Mouse (Mus musculus): ENCODE measurements around the gene Dnajc10.
A peak's percentile ranks its signal among the peaks of the same experiment; 100 is the strongest.

Dnajc10 gene

DNA sequence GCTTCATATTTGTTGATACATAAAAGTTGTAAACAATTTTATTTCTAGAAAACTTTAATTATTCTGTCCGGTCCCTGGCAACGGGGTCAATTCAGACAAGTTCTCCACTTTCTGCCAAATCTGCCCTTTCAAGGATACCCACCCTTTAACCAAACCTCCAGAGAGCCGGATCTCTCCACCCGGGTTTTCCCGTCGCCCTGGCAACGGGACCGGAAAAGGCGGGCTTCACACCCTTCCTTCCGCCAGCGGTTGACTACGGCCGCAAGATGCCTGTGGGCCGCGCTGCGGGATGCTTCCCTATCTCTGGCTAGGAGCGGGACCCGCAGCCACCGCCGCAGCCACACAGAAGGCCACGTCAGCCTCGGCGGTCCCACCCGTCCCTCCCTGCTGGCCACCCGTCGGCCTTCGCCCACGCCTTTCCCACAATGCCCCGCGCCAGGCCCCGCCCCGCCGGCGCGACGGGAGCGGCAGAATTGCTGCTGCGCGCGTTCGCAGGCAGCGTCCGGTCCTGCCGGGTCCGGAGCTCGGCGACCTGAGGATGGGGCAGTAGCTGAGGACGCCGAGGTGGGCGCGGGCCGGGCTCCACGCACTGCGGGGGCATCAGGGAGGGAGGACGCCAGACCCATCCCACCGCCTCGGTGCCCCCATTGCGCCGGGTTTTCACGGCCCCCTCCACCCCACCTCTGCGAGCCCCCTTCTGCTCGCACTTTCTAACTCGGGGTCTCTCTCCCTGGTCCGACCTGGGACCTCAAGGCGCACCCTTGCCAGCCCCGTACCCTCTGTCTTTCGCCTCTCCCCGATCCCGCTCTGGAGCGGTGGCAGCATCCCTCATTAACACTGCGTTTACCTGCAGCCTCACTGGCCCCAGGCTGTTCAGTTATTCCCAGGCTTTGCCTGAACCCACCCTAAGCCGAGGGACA, at the start of gene Dnajc10:
TSS of gene Dnajc10 (plus strand) at position 225 of the 920 bp plus-strand sequence.
- DNase-seq (ENCODE audit: low read depth, low spot score), result peak; percentile 69

DNA sequence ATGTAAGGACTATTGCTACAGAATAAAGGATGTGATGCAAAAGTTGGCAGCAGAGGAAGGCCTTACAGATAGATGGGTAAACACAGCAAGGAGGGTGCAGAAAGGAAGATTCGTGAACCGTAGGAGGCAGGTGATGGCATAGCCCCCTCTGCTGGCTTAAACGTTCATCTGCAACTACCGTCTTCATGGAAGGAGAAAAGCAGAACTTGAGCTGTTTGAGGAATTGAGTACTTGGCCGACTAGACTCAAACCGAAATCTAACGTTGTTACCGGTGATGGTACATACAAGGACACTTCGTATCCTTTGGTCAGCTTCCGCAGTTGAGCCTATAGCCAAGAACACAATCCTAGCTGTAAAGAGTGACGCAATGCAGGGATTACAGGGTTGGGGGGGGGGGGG, 48.4 kb upstream of the Dnajc10 start:
- DNase-seq (ENCODE audit: low read depth, low spot score), result peak; percentile 23

DNA sequence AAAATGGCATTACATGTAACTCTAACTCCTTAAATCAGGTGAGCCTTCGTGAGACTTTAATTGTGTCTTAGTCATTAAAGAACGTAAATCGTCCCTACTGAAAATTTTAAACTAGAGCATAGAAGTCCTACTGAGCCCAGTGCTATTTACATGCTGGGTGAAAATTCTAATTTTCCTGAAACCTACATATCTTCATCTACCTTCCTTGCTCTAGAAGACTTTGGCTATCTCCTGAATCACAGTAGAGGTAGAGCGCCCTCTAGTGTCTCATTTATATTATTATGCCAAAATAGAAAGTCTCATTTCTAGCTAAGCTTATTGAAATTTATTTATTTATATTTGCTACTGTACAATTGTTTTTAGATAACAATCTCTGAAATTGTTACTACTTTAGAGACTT, 47.2 kb upstream of the Dnajc10 start:
- DNase-seq (ENCODE audit: low read depth, low spot score), result peak; percentile 8

DNA sequence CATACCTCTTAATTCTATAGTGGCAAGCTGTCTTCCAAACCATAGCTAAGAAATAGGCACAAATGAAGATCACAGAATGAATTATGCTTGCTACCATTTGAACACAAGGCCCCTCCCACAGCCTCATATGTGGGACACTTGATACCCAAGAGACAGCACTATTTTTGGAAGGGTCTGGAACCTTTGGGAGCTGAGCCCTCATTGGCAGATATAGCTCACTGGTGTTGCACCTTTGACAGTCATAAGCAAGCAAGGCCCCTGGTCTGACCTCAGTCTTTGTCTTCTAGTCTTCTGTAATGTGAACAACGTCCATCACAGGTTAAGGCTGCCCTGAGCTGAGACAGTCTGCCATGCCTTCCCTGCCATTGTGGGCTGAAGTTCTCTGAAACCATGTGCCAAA, 43.8 kb upstream of the Dnajc10 start:
- no peak for DNase-seq (ENCODE audit: low read depth, low spot score)

DNA sequence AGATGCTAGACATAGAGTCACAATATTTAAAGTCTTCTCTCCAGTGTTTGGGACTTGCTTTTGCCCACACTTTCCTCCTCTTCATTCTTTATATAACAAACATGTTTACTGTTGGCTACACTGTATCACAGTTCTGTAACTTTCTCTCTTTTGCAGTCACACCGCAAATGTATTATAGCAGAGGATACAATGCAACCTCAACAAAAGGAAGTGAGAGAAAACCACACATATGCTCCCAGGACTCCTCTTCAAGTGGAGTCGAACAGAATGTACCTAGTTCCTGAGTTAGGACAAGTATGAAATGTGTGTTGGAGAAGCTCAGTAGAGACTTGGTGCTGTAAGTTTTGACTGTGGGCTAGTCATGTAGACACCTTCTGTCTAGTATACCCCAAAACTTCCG, 42.2 kb upstream of the Dnajc10 start:
- DNase-seq (ENCODE audit: low read depth, low spot score), result no peak

DNA sequence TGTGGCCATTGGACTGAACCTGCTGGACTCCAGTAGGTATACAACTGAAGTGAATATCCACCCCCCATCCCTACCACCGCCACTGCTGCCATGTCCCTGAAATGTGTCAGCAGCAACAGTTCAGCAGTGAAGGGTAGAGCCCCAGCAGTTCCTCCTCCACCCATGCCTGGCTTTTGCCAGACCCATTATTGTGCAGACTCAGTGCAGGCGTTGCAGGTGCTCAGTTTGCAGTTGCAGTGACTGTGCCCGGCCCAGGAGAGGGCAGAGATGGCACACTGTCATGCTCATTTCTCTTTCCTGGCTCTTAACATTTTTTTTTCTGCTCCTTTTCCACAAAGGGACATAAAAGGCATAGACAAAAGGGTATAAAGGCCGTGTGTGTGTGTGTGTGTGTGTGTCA, 41.5 kb upstream of the Dnajc10 start:
- no peak for DNase-seq (ENCODE audit: low read depth, low spot score)

DNA sequence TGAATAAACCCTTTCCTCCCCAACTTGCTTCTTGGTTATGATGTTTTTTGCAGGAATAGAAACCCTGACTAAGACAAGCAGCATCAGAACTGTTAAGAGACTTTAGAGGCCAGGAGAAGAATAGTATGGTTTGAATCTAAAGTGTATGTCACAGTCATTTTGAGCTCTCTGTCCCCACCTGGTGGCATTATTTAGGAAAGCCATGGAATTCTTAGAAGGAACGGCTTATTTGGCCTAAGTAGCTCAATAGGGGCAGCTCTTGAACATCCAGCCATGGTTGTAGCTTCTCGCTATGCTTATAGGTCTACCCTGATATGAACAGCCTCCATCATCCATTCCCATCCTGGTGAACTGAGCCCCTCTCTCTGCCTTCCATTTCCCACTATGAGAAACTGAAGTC, 40.1 kb upstream of the Dnajc10 start:
- peak; percentile 6 for DNase-seq (ENCODE audit: low read depth, low spot score)

DNA sequence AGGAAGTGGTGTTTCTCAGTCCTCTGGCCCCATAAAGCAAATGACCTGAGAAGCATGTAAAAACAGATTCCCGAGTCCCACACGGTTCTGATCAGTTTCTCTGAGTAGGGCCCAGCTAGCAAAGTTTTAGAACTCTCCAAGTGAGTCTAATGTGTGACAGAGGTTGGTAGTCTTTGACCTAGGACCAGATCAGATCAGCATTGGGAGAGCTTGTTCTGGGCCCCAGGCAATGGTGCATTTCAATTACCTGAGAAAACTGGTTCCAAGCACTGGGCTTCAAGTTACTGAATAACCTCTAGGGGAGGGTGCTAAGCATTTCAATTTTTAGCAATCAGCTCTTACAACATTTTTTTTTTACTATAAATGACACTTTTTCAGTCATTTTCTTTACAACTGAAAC, 33.1 kb upstream of the Dnajc10 start:
- DNase-seq (ENCODE audit: low read depth, low spot score), result no peak

DNA sequence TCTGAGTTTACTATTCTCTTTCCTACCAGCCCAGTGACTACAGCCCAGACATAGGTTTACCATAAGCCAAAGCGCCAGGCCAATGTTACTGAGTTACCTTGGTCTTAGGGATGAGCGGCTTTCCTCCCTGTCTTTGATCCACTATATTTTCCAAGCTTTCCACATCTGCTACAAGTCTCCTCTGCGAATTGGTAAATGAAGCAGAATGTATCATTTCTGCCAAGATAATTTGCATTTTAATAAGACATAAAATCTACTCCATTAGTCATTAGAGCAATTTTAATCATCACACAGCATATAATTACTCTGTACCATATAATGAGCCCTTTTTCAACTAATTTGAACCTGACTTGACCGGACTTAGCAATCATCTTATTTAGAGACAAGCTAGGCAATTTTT, 28.9 kb upstream of the Dnajc10 start:
- DNase-seq (ENCODE audit: low read depth, low spot score), result no peak

DNA sequence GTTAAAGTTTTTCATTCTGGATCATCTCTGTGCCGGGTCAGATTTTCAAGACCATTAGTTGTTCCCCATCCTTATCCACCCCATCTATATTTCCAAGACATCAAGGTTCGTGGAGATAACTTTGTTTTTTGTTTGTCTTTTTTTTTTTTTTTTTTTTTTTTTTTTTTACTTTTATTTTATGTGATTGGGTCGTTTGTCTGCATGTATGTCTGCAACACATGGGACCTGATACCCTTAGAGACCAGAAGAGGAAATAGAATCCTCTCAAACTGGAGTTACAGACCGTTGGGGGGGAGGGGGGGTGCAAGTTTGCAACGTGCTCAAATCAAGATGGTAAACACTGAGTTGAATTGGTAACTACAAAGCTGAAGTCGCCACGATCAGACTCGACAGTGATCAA, 23.1 kb upstream of the Dnajc10 start, which contains the start of gene Prdx6b:
TSS of gene Prdx6b (plus strand) at position 301 of the 400 bp plus-strand sequence.
- DNase-seq (ENCODE audit: low read depth, low spot score), result no peak

DNA sequence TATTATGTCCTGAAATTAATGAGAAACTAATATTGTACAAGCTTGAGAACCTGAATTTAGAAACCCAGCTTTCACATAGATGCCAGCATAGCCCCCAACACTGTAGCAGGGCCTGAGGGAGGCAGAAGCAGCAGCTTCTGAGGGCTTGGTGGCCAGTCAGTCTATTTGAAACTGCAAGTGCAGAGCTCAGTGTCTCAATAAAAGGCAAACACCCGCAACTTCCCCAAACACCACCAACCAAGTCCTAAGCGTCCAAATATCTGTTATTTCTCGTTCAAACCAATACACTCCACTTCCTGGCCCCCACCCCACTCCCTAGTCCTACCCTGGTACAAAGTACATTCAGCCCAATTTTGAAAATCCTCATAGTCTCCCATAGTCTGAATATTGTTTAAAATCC, 16.9 kb upstream of the Dnajc10 start:
- no peak for DNase-seq (ENCODE audit: low read depth, low spot score)

DNA sequence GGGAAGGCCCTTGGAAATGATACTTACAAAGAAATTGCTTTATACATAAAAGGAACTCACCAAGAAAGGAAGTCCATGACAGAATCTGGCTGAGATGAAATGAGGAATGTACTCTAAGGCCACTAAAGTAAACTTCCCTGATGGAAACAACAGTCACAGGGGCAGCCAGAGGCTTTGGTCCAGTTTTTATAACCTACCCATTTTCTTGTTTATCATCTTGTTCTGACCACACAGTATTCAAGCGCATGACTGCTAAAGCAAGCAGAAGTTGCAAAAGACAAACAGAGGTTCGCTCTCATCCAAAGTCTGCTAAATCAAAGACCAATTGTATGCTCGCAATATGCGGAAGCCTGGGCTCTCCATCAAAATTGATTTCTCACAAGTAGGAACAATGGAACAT, 14.5 kb upstream of the Dnajc10 start:
- DNase-seq (ENCODE audit: low read depth, low spot score), result no peak

DNA sequence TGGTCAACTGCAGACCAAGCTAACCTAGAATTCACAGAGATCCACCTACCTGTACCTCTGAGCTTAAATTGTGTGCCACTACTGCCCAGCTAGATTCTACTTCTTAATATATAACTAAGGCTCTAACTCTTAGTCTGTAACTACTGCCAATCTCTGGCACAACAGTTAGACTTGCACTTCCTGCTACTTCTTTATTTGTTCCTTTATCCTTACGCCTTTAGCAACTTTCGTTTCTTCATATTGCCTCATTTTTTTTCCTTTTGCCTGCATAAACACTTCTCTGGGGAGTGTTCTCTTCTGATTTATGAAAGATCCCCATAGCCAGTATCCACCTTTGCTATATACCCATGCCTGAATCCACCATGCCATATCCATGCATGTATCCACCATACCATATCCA, 11.3 kb upstream of the Dnajc10 start:
- no peak for DNase-seq (ENCODE audit: low read depth, low spot score)

DNA sequence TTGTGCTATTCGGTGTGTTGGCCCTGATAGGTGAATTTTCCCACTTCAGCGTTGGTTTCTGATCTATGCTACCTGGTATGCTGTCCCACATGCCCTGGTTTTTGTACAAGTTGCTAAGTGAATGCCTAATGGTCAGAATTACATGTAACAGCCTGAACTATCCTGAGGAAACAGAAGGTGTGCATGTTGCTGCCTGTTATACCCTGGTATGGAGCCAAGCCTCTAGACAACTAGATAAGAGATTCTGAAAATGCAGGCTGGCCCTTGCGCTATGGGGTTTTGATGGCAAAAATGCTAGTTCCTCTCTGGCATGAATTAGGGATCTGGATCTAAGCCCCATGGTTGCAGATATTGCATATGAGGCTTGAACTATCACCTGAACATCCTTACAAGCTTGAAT, 7.6 kb upstream of the Dnajc10 start:
- DNase-seq (ENCODE audit: low read depth, low spot score), result no peak

DNA sequence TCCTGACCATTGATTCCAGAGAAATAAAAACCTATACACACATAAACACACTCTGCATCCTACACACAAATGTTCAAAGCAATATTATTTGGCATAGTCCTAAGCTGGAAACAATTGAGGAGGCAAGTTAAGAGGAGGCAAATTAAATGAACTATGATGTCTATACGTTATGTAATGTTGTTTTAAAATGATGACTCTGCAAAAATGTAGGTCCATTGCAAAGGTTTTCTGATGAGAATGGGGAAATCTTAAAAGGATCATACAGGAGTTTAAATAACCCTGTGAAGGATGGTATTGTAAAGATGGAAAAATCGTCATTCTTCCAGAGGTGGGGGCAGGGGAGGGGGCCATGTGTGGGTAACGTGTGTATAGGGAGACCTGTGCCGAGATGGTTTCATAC, 5.5 kb upstream of the Dnajc10 start:
- DNase-seq (ENCODE audit: low read depth, low spot score), result no peak

DNA sequence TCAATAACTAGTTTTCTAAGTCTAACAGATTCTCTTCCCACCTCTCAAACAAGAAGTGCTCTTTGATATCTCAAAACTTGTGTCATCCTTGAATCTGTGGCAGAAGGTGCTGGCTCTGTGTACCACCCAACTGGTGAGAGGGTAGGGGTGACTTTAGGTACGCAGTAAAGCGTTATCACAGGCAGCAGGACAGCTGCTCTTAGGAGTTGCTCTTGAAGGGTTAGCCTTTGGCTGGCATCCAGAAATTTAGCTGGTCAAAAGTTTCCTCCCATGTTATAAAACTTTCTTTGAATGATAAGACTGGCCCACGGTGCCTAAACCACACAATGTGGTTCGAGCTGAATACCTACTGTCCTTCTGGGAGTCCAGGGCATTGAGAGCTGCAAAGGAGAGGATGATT, 4.5 kb upstream of the Dnajc10 start:
- DNase-seq (ENCODE audit: low read depth, low spot score), result no peak

DNA sequence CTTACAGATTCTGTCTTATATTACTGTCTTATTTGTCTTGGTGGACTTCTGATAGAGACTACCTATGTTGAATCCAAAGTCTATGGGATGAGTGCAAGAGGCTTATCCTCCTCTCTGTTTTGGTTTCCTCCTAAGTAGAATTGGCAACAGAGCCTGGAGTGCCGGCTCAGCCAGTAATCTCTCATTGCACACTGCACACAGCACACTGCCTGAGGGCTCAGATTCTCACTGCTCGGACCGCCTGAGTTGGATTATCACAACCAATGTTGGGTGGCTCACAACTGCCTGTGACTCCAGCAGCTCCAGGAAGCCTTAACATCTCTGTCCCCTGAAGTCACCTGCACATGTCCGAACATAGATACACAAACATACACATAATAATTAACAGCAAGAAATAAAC, 3.9 kb upstream of the Dnajc10 start:
- no peak for DNase-seq (ENCODE audit: low read depth, low spot score)

DNA sequence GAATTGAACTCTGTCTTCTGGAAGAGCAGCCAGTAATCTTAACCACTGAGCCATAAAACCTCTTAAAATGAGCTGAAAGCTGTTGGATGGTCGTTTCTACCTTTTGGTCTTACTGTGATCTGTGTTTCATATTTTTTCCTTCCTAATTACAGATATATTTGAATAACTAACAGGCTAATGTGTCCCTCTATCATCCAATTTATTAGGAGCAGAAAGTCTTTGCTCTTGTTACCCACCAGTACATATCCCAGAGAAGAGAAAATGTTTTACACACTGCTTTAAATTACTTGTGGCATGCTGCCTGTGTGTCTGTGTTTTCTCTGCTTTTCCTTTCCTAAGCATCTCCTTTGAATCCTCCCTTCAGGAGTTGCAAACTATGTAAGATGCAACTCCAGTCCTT, 1.1 kb upstream of the Dnajc10 start:
- DNase-seq (ENCODE audit: low read depth, low spot score), result no peak

DNA sequence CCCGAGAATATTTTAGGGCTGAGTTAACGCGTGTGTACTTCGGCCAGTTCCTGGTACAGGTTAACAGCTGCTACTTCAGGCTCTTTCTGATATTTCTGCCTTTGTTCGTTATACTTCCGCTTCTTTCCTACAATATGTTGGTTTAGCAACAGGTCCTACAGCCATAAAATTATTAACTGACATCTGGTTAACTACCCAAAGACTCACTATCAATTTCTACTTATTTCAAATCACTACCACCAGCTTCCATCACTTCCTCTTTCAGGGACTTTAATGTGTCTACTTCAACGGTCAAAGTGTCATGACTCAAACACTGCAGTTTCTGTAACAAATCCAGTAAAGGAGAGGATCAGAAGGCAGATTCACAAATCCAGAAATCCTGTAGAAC, 418 bp upstream of the Dnajc10 start:
- no peak for DNase-seq (ENCODE audit: low read depth, low spot score)

DNA sequence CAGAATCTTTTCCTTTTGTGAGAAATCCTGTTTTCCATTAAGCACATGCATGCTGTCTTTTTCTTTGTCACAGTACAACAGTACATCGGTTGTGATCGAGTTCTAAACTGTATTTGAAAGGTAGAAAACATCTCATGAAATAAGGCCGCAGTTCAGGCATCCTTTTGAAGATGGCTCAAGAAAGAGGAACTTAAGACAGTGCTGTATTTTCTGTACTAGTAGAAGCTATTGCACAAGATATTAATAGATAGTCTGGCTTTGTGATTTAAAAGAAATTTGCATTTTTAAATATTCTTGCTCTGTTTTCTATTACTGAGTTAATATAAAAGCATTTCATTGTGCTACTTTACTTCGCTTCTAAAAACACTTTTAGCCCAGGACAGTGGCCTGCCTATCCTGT, 7.6 kb downstream of the Dnajc10 start:
- no peak for DNase-seq (ENCODE audit: low read depth, low spot score)

DNA sequence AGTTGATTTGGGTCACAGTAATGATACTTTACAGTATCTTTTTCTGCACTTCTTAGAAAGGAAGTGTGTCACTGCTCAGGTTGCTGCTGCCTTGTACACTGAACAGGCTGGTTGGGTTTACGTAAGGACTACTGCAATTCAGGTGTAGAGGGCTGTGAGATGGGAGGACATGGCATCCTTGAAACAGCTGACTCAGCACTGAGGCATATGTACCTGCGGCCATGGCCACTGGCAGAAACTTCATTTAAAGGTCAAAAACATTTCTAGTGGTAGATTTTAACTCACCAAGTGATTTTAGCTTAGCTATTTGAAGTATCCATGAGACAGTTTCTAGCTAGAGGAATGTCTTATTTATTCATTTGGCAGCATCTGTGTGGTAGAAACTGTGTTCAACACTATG, 10.5 kb downstream of the Dnajc10 start:
- no peak for DNase-seq (ENCODE audit: low read depth, low spot score)

DNA sequence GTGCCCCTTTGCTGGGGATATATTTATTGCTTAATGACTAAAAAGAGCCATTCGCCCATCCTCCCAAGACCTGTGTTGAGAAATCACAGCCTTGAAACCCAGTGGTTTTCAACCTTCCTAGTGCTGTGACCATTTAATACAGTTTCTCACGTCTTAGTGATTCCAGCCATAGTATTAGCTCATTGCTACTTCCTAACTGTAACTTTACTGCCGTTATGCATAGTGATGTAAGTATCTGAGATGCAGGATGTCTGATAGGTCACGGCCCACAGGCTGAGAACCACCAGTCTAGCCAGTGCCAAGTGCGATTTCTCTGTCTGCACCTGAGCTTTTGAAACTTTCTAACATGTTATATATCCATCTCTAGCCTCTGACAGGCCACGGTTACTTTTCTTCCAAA, 12.0 kb downstream of the Dnajc10 start:
- no peak for DNase-seq (ENCODE audit: low read depth, low spot score)

DNA sequence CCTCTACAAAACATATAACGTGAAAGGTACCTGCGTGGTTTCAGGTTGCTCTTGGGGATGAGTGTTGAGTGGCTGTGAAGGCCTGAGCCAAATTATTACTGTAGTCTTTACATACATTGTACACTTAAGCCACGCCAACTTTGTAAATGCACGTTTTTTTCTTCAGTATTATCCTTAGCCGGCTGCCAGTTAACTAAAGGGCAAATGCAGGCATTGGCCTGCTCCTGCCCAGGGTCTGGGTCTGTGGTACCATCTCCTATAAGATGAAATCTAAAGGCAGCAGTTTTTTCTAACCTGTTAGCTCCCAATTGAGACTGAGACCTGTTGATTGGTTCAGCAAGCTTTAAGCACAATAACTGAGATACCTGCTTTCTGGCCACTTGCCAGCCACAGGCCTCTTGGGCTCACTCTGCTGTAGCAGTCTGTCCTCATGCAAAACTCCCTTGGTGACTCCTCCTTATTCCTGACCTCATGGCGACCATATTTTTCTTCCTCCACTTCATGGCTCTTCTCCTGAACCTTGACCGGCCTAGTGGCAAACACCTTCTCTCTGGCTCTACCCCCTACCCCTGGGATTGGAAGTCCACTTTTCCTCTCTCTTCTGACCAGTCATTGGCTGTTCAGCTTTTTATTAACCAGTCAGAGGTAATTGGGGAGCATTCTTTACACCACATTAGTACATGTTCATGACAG, 13.8 kb downstream of the Dnajc10 start:
- no peak for DNase-seq (ENCODE audit: low read depth, low spot score)

Measured in retina, adult 2 months (tissue).